Mouse (Mus musculus) bone marrow macrophage, adult 2 months (primary cell): ENCODE measurements around the gene Fgfr2. TPM values are rescaled to one million over a fixed set of nuclear protein-coding genes. Genes with fewer than 3 reads are reported as not detected.

Experiments
- H3K27ac ChIP-seq: 2 replicates; pipeline ENCODE4 v1.5.1; 2012; ENCODE audit warnings: low read depth, low read length; ENCODE audit not compliant: insufficient read depth
- H3K4me1 ChIP-seq: 2 replicates; pipeline ENCODE4 v1.6.1; 2012; ENCODE audit warnings: low read length; ENCODE audit not compliant: control insufficient read depth, insufficient read depth
- H3K4me3 ChIP-seq: 2 replicates; pipeline ENCODE4 v1.5.1; 2012; ENCODE audit warnings: mild to moderate bottlenecking, low read length, moderate library complexity; ENCODE audit not compliant: insufficient read depth
- CTCF ChIP-seq: IDR thresholded peaks from 2 replicates; pipeline ENCODE4 v1.5.1; 2012; ENCODE audit warnings: low read depth, mild to moderate bottlenecking, low read length, moderate library complexity
- POLR2A ChIP-seq: IDR thresholded peaks from 2 replicates; pipeline ENCODE4 v1.6.1; 2012; ENCODE audit warnings: mild to moderate bottlenecking, low read depth, low read length, borderline replicate concordance
- polyA plus RNA-seq: library from polyadenylated mRNA; stranded (reverse); fragments of >200 nt; gene quantifications from 2 replicates; pipeline ENCODE4 v1.2.4, GENCODE M21; 2012; ENCODE audit not compliant: missing spikeins, insufficient read depth, insufficient read length

Fgfr2 gene
- polyA plus RNA-seq, 1 experiment: 0.27 TPM

GRCm38 (mm10) chr7:132158321-132159025 lies 964.7 kb downstream of the Fgfr2 start:
- TF ChIP-seq POLR2A: no peak
- TF ChIP-seq CTCF: no peak
- H3K4me3 ChIP-seq: no peak overlapping the region
- H3K4me1 ChIP-seq: no peaks in the 10 kb centered on the region
- H3K27ac ChIP-seq: no peak overlapping the region

GRCm38 (mm10) chr7:132154368-132154961 lies 968.7 kb downstream of the Fgfr2 start, which contains the start of gene Cpxm2:
Cpxm2 (minus strand) TSS chr7:132154739.
- H3K4me1 ChIP-seq: no peaks in the 10 kb centered on the region
- TF ChIP-seq POLR2A (no peak), CTCF (no peak)
- no peak within 1 kb of the TSS for H3K27ac ChIP-seq
- H3K4me3 ChIP-seq: no peak within 1 kb of the TSS

DNA sequence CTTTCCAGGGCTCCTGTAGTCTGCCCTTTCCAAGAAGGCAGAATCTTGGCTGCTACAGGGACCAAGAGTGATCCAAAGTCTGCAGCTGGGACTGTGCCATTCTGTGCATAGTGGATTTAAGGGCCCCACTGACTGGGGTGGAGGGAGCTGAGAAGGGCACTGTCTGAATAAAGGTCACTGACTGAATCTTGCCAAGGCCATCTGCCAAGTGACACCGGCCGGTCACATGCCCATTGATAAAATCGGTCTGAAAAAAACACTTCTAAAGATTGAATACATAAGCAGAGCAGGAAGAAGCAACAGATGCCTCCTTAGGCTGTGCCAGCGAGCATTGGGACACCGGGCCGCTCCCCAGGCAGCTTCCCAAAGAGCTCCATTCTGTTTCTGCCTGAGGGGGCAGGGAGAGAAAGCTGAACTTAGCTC lies 969.4 kb downstream of the Fgfr2 start:
- H3K27ac ChIP-seq: no peak overlapping the region
- no peaks in the 10 kb centered on the region for H3K4me1 ChIP-seq
- H3K4me3 ChIP-seq: no peak overlapping the region
- TF ChIP-seq CTCF: no peak

DNA sequence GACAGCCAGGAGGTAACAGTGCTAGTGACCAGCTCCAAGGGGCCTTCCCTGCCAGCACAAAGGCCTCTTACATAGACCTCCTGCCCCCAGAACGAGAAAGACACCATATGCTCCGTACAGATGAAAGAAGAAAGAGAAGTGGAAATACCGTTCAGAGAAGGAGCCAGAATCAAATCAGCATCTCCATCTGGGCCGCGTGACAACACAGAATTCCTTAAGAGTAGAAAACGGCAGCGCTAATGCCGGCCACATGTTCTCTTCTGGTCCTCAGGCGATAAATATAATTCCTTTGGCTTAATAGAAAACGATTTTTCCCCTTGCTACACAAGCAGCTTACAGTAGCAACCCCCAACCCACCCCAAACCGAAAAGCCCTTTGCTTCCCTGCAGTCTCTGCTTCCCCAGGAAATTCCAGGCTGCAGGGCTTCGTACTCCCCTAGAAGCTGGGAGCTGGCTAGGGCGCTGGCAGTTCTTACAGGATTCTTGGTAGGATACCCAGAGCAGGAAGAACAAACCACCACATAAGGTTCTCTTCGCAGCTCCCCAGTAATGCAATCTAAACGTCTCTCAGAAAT lies 977.8 kb downstream of the Fgfr2 start:
- Histone ChIP-seq H3K27ac (no peak overlapping the region), H3K4me1 (no peaks in the 10 kb centered on the region), H3K4me3 (no peak overlapping the region)
- TF ChIP-seq CTCF (no peak), POLR2A (no peak)

DNA sequence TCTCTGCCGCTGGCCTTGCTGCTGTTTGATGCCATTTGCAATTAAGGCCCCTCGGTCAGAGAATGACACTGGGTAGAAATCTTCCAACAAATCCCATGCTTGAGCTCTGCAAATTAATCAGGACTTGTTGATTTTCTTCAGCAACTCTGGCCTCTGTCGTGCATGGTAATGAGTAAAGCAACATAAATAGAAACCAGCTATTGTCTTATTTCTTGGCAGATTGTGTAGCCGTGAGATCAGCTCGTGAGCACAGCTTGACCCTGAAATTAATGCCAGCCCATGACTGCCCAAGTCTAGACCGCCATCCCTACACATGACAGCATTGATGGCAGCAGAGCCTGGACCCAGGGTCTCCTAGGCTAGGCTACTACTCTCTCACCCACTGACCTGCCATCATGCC lies 994.5 kb downstream of the Fgfr2 start:
- Histone ChIP-seq H3K4me1 (no peaks in the 10 kb centered on the region), H3K4me3 (no peak overlapping the region), H3K27ac (no peak overlapping the region)
- TF ChIP-seq CTCF (no peak), POLR2A (no peak)

DNA sequence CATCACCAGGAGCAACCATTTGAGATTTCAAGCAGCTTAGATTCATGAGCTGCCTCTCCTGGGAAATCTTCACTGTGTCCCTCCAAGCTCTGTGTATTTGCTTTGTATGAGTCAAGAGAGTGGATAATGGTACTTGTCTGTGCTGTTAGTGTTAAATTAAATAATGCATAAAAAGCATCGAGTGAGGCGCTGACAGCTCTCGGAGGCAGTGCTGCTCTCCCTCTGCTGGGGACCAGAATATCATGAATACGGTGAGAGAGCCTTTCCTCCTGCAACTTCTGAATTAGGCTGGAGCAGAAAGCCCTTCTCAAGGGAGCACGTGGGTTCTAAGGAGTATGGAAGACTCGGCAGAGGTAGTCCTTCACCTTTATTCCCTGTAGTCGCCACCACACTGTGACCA lies 998.2 kb downstream of the Fgfr2 start:
- Histone ChIP-seq H3K27ac (no peak overlapping the region), H3K4me1 (no peaks in the 10 kb centered on the region), H3K4me3 (no peak overlapping the region)
- TF ChIP-seq CTCF (no peak), POLR2A (no peak)

GRCm38 (mm10) chr7:132123211-132123610 lies 999.9 kb downstream of the Fgfr2 start:
- TF ChIP-seq CTCF (no peak), POLR2A (no peak)
- Histone ChIP-seq H3K4me1 (no peaks in the 10 kb centered on the region), H3K4me3 (no peak overlapping the region), H3K27ac (no peak overlapping the region)

- Histone ChIP-seq H3K27ac (no peak overlapping the region), H3K4me3 (no peak overlapping the region), H3K4me1 (no peaks in the 10 kb centered on the region)
- TF ChIP-seq POLR2A: no peak
- TF ChIP-seq CTCF: no peak
Measured at GRCm38 (mm10) chr7:132119817-132120216, 1003.3 kb downstream of the Fgfr2 start.

GRCm38 (mm10) chr7:132111770-132112169 lies 1011.4 kb downstream of the Fgfr2 start:
- Histone ChIP-seq H3K4me1 (no peaks in the 10 kb centered on the region), H3K4me3 (no peak overlapping the region), H3K27ac (no peak overlapping the region)
- TF ChIP-seq CTCF (no peak), POLR2A (no peak)

- no peak overlapping the region for H3K4me3 ChIP-seq
- H3K27ac ChIP-seq: no peak overlapping the region
- no peaks in the 10 kb centered on the region for H3K4me1 ChIP-seq
- TF ChIP-seq POLR2A (no peak), CTCF (no peak)
Measured at GRCm38 (mm10) chr7:132110308-132110707, 1012.8 kb downstream of the Fgfr2 start.
